Comparison of ENCODE assay signal across 8 mouse cellular contexts in genomic region chr3:130760711-130761435, GRCm38 (mm10). TPM values are rescaled to one million over a fixed set of nuclear protein-coding genes. Genes with fewer than 3 reads are reported as not detected.
DNase-seq lines count a peak whose midpoint lies in the region; ATAC-seq and TF ChIP-seq lines count a peak whose summit lies in the region.

No protein-coding gene starts in this region.

- 54% methylated on average over 24 of the region's 24 CpGs for WGBS in intestine, postnatal 0 days
- WGBS in intestine, embryonic 16.5 days = 55% methylated on average over 24 of the region's 24 CpGs
- WGBS in hindbrain, postnatal 0 days = 60% methylated on average over 24 of the region's 24 CpGs
- WGBS in liver, embryonic 13.5 days (ENCODE audit: insufficient replicate concordance) = 45% methylated on average over 24 of the region's 24 CpGs
- 55% methylated on average over 24 of the region's 24 CpGs for WGBS in olfactory bulb, adult 2 months

- H3K27ac ChIP-seq in intestine, postnatal 0 days (ENCODE audit: low read depth, low read length) = no peak overlapping the region
- H3K27ac ChIP-seq in intestine, embryonic 16.5 days (ENCODE audit: low read length) = no peak overlapping the region
- no peak overlapping the region for H3K27ac ChIP-seq in hindbrain, postnatal 0 days
- no peak overlapping the region for H3K27ac ChIP-seq in liver, embryonic 13.5 days
- no peak overlapping the region for H3K27ac ChIP-seq in olfactory bulb, adult 2 months (ENCODE audit: insufficient read depth, low read depth, low read length)

- no peak overlapping the region for H3K9ac ChIP-seq in intestine, postnatal 0 days (ENCODE audit: low read depth, low read length)
- no peak overlapping the region for H3K9ac ChIP-seq in intestine, embryonic 16.5 days (ENCODE audit: low read depth, low read length)
- H3K9ac ChIP-seq in hindbrain, postnatal 0 days (replicated peaks; ENCODE audit: low read length) = no peak overlapping the region
- no peak overlapping the region for H3K9ac ChIP-seq in liver, embryonic 13.5 days

- H3K9me3 ChIP-seq in intestine, postnatal 0 days (ENCODE audit: control insufficient read depth) = no peaks in the 10 kb centered on the region
- H3K9me3 ChIP-seq in intestine, embryonic 16.5 days (ENCODE audit: control insufficient read depth, low read length) = no peaks in the 10 kb centered on the region
- H3K9me3 ChIP-seq in hindbrain, postnatal 0 days (ENCODE audit: low read length) = no peaks in the 10 kb centered on the region
- no peaks in the 10 kb centered on the region for H3K9me3 ChIP-seq in liver, embryonic 13.5 days (replicated peaks)

- H3K4me1 ChIP-seq in intestine, postnatal 0 days (replicated peaks; ENCODE audit: control insufficient read depth, insufficient read depth, low read length) = no peaks in the 10 kb centered on the region
- no peaks in the 10 kb centered on the region for H3K4me1 ChIP-seq in intestine, embryonic 16.5 days (ENCODE audit: control insufficient read depth, insufficient read depth, low read length)
- H3K4me1 ChIP-seq in hindbrain, postnatal 0 days (ENCODE audit: insufficient read depth, low read length) = no peaks in the 10 kb centered on the region
- H3K4me1 ChIP-seq in liver, embryonic 13.5 days (replicated peaks) = no peaks in the 10 kb centered on the region
- H3K4me1 ChIP-seq in olfactory bulb, adult 2 months (ENCODE audit: control insufficient read depth, insufficient read depth, low read length) = no peaks in the 10 kb centered on the region

- peak; percentile 85 for DNase-seq in adipocyte (ENCODE audit: low spot score)
- peak; percentile 83 for DNase-seq in embryo, embryonic 10.5 days (ENCODE audit: low spot score)
- peak; percentile 85 for DNase-seq in hindbrain, postnatal 0 days (ENCODE audit: low spot score)
- peak; percentile 9 for DNase-seq in liver, embryonic 13.5 days
- DNase-seq in thymus, postnatal 10 days (ENCODE audit: low spot score in 2 of 2) = peak; percentile 67 to 93

- TF ChIP-seq POLR2A in olfactory bulb, adult 2 months (IDR thresholded peaks at IDR 0.05; ENCODE audit: insufficient read depth, low read depth, low read length) = no peak

- no peak overlapping the region for H3K4me2 ChIP-seq in intestine, postnatal 0 days (replicated peaks; ENCODE audit: low read depth)
- H3K4me2 ChIP-seq in intestine, embryonic 16.5 days (ENCODE audit: low read depth, low read length) = no peak overlapping the region
- H3K4me2 ChIP-seq in hindbrain, postnatal 0 days (ENCODE audit: low read depth, low read length) = no peak overlapping the region
- no peak overlapping the region for H3K4me2 ChIP-seq in liver, embryonic 13.5 days

- TF ChIP-seq CTCF in intestine, postnatal 0 days (IDR thresholded peaks at IDR 0.05; ENCODE audit: low read depth) = peak; percentile 79
- peak; percentile 80 for TF ChIP-seq CTCF in hindbrain, postnatal 0 days (IDR thresholded peaks at IDR 0.05; ENCODE audit: low read depth)
- TF ChIP-seq CTCF in olfactory bulb, adult 2 months (IDR thresholded peaks at IDR 0.05; ENCODE audit: insufficient read depth, low read depth, low read length) = 0 out of 2 replicates have a peak, but pooled peaks have one; percentile 20

- no peaks in the 10 kb centered on the region for H3K27me3 ChIP-seq in intestine, postnatal 0 days (replicated peaks; ENCODE audit: control insufficient read depth, insufficient read depth, low read length)
- no peaks in the 10 kb centered on the region for H3K27me3 ChIP-seq in intestine, embryonic 16.5 days (replicated peaks; ENCODE audit: control insufficient read depth, insufficient read depth, low read length)
- H3K27me3 ChIP-seq in hindbrain, postnatal 0 days (ENCODE audit: insufficient read depth, low read length) = no peaks in the 10 kb centered on the region
- no peaks in the 10 kb centered on the region for H3K27me3 ChIP-seq in liver, embryonic 13.5 days

- H3K4me3 ChIP-seq in intestine, postnatal 0 days (ENCODE audit: low read depth, low read length) = no peak overlapping the region
- no peak overlapping the region for H3K4me3 ChIP-seq in intestine, embryonic 16.5 days (ENCODE audit: low read length)
- H3K4me3 ChIP-seq in hindbrain, postnatal 0 days (ENCODE audit: low read length) = no peak overlapping the region
- no peak overlapping the region for H3K4me3 ChIP-seq in liver, embryonic 13.5 days (replicated peaks)
- H3K4me3 ChIP-seq in olfactory bulb, adult 2 months (ENCODE audit: insufficient read depth, low read depth, low read length) = no peak overlapping the region

- H3K36me3 ChIP-seq in intestine, postnatal 0 days (ENCODE audit: control insufficient read depth, insufficient read depth) = no peaks in the 10 kb centered on the region
- H3K36me3 ChIP-seq in intestine, embryonic 16.5 days (ENCODE audit: control insufficient read depth, insufficient read depth, low read length) = no peaks in the 10 kb centered on the region
- no peaks in the 10 kb centered on the region for H3K36me3 ChIP-seq in hindbrain, postnatal 0 days (ENCODE audit: insufficient read depth, low read length)
- no peaks in the 10 kb centered on the region for H3K36me3 ChIP-seq in liver, embryonic 13.5 days

- ATAC-seq in intestine, postnatal 0 days = no peak
- no peak for ATAC-seq in intestine, embryonic 16.5 days
- ATAC-seq in hindbrain, postnatal 0 days = peak; percentile 51; the same call in 1 of the 2 replicates
- ATAC-seq in liver, embryonic 13.5 days (ENCODE audit: low read depth) = no peak

RNA-seq across cellular contexts. Expression of gene Rpl34, which starts 30.7 kb away (rescaled TPM):
- 579 and 584 TPM in 2 replicates for polyA plus RNA-seq in intestine, postnatal 0 days (2015; fragmentation: Nextera tagmentation; extraction: Ambion mirVana)
- 753 and 810 TPM in 2 replicates for polyA plus RNA-seq in intestine, embryonic 16.5 days (2015; fragmentation: Nextera tagmentation; extraction: Ambion mirVana)
- 572 and 622 TPM in 2 replicates for total RNA-seq in hindbrain, postnatal 0 days (2014; rRNA removed)
- 543 and 545 TPM in 2 replicates for polyA plus RNA-seq in hindbrain, postnatal 0 days (2015; fragmentation: Nextera tagmentation; extraction: Ambion mirVana)
- 670 and 773 TPM in 2 replicates for polyA plus RNA-seq in liver, embryonic 13.5 days (2015; fragmentation: Nextera tagmentation; extraction: Ambion mirVana)
- not detected in 2 replicates for polyA plus RNA-seq in olfactory bulb, adult 2 months (2012; ENCODE audit: insufficient read depth, insufficient read length, low replicate concordance, missing spikeins)

RNA-seq across cellular contexts. Expression of gene Ostc, which starts 51.6 kb away (rescaled TPM):
- 259 and 278 TPM in 2 replicates for polyA plus RNA-seq in intestine, postnatal 0 days (2015; fragmentation: Nextera tagmentation; extraction: Ambion mirVana)
- polyA plus RNA-seq in intestine, embryonic 16.5 days (2015; fragmentation: Nextera tagmentation; extraction: Ambion mirVana) = 390 and 398 TPM in 2 replicates
- total RNA-seq in hindbrain, postnatal 0 days (2014; rRNA removed) = 96.4 and 102 TPM in 2 replicates
- 182 and 185 TPM in 2 replicates for polyA plus RNA-seq in hindbrain, postnatal 0 days (2015; fragmentation: Nextera tagmentation; extraction: Ambion mirVana)
- polyA plus RNA-seq in liver, embryonic 13.5 days (2015; fragmentation: Nextera tagmentation; extraction: Ambion mirVana) = 226 and 234 TPM in 2 replicates
- not detected in 2 replicates for polyA plus RNA-seq in olfactory bulb, adult 2 months (2012; ENCODE audit: insufficient read depth, insufficient read length, low replicate concordance, missing spikeins)

Comparison
In these comparisons a context has a peak if more than half of its experiments do, and no peak if none do; other contexts are left out.
1. CTCF ChIP-seq: peak in every context shown above with its lines; median percentile 80 in hindbrain, postnatal 0 days; 79 in intestine, postnatal 0 days; 20 in olfactory bulb, adult 2 months.
2. DNase-seq: peak in every context shown above with its lines; median percentile 85 in adipocyte; 85 in hindbrain, postnatal 0 days; 83 in embryo, embryonic 10.5 days; 80 in thymus, postnatal 10 days; 9 in liver, embryonic 13.5 days.